In genomic region chr7:84611609-84612008, GRCm38 (mm10) we compare ENCODE assay signal across 30 mouse cellular contexts. TPM values are rescaled to one million over a fixed set of nuclear protein-coding genes. Genes with fewer than 3 reads are reported as not detected.
DNase-seq lines count a peak whose midpoint lies in the region; ATAC-seq and TF ChIP-seq lines count a peak whose summit lies in the region.
"Had no signal": no experiment of that assay in that cellular context is flagged by ENCODE, and none has a peak within 500 bp of the region (broad histone marks: within the 10 kb centered on the region; RNA-seq: fewer than 3 reads in every experiment).

No protein-coding gene starts in this region.

- no peak overlapping the region for H3K9ac ChIP-seq in midbrain, embryonic 11.5 days (ENCODE audit: low read length)
- H3K9ac ChIP-seq in midbrain, embryonic 16.5 days (ENCODE audit: low read depth, low read length) = no peak overlapping the region
- H3K9ac ChIP-seq in MEL (ENCODE audit: control insufficient read depth, low read depth, low read length, poor library complexity, severe bottlenecking) = no peak overlapping the region
- H3K9ac ChIP-seq: embryonic facial prominence, embryonic 13.5 days; forebrain, embryonic 12.5 days; forebrain, embryonic 15.5 days; heart, embryonic 12.5 days; heart, embryonic 15.5 days; hindbrain, embryonic 14.5 days had no signal

- no peak for TF ChIP-seq RAD21 in MEL (IDR thresholded peaks at IDR 0.05; ENCODE audit: low read depth, low read length)

- no peak for TF ChIP-seq CTCF in MEL (IDR thresholded peaks at IDR 0.05 in 2 of 3, conservative IDR thresholded peaks at IDR 0.05 in 1 of 3; ENCODE audit: control insufficient read depth in 1 of 3, insufficient read depth in 1 of 3, low read depth in 2 of 3, low read length in 3 of 3, poor library complexity in 1 of 3, severe bottlenecking in 1 of 3)

- H3K36me3 ChIP-seq in midbrain, embryonic 11.5 days (ENCODE audit: control insufficient read depth, insufficient read depth, low read length) = no peaks in the 10 kb centered on the region
- no peaks in the 10 kb centered on the region for H3K36me3 ChIP-seq in midbrain, embryonic 16.5 days (ENCODE audit: control insufficient read depth, insufficient read depth, low read length)
- H3K36me3 ChIP-seq in MEL (ENCODE audit: control insufficient read depth in 1 of 2, insufficient read depth in 2 of 2, low read length in 2 of 2) = peaks cover 2 to 24% of the 10 kb centered on the region in 2 experiments; a peak in 2 of 4 replicates
- H3K36me3 ChIP-seq: heart, embryonic 15.5 days had no signal

- no peak for TF ChIP-seq EP300 in MEL (IDR thresholded peaks at IDR 0.05; ENCODE audit: low read depth in 1 of 2, low read length in 2 of 2)

- no peak for TF ChIP-seq POLR2A in MEL (IDR thresholded peaks at IDR 0.05; ENCODE audit: control insufficient read depth in 1 of 2, insufficient read depth in 1 of 2, low read depth in 1 of 2, low read length in 2 of 2, poor library complexity in 1 of 2)

- no peaks in the 10 kb centered on the region for H3K79me2 ChIP-seq in MEL (ENCODE audit: control insufficient read depth, insufficient read depth, low read length, poor library complexity)

- no peaks in the 10 kb centered on the region; the same call in 1 of the 2 replicates for H3K4me1 ChIP-seq in midbrain, embryonic 11.5 days (ENCODE audit: control insufficient read depth, insufficient read depth, low read length)
- no peaks in the 10 kb centered on the region for H3K4me1 ChIP-seq in midbrain, embryonic 16.5 days (ENCODE audit: control insufficient read depth, insufficient read depth, low read length)
- peaks cover 4 to 5% of the 10 kb centered on the region in 2 experiments for H3K4me1 ChIP-seq in MEL (ENCODE audit: control insufficient read depth in 1 of 2, insufficient read depth in 2 of 2, low read length in 2 of 2)
- H3K4me1 ChIP-seq: embryonic facial prominence, embryonic 13.5 days; forebrain, embryonic 12.5 days; forebrain, embryonic 15.5 days; heart, embryonic 12.5 days had no signal

- no peak overlapping the region for H3K27ac ChIP-seq in midbrain, embryonic 11.5 days (ENCODE audit: low read depth, low read length)
- H3K27ac ChIP-seq in midbrain, embryonic 16.5 days (ENCODE audit: low read length) = no peak overlapping the region
- no peak overlapping the region for H3K27ac ChIP-seq in MEL (ENCODE audit: control insufficient read depth, low read depth, low read length)
- H3K27ac ChIP-seq: embryonic facial prominence, embryonic 10.5 days; embryonic facial prominence, embryonic 13.5 days; forebrain, embryonic 12.5 days; forebrain, embryonic 15.5 days; heart, embryonic 15.5 days; hindbrain, embryonic 14.5 days; hindbrain, postnatal 0 days had no signal

- no peak overlapping the region for H3K4me2 ChIP-seq in midbrain, embryonic 11.5 days
- H3K4me2 ChIP-seq in midbrain, embryonic 16.5 days (ENCODE audit: low read length) = no peak overlapping the region
- H3K4me2 ChIP-seq: embryonic facial prominence, embryonic 13.5 days; forebrain, embryonic 12.5 days; forebrain, embryonic 15.5 days; heart, embryonic 12.5 days; heart, embryonic 15.5 days; hindbrain, embryonic 14.5 days had no signal

- DNase-seq in midbrain, embryonic 11.5 days (ENCODE audit: low spot score, missing footprints) = peak; percentile 67
- peak; percentile 56 for DNase-seq in MEL (ENCODE audit: low read depth, low spot score)
- no peak for DNase-seq in left cerebral cortex, adult 11 months (ENCODE audit: low spot score)
- DNase-seq in adrenal gland, adult 2 months = no peak
- no peak for DNase-seq in frontal cortex, postnatal 10 days (ENCODE audit: low spot score in 2 of 2)
- DNase-seq: adrenal gland, postnatal 14 days; cerebellum, adult 11-12 months; cerebellum, adult 8-10 months; cerebellum, postnatal 14 days; gastrocnemius, postnatal 10 days; gastrocnemius, postnatal 36 days; heart, adult 18-20 months; heart, postnatal 14 days; heart, postnatal 4 days; kidney, adult 18-20 months had no signal

- H3K9me3 ChIP-seq in midbrain, embryonic 11.5 days (ENCODE audit: control insufficient read depth, low read length) = no peaks in the 10 kb centered on the region
- H3K9me3 ChIP-seq in midbrain, embryonic 16.5 days (replicated peaks; ENCODE audit: control insufficient read depth, low read length, poor library complexity, severe bottlenecking) = no peaks in the 10 kb centered on the region
- H3K9me3 ChIP-seq in MEL (replicated peaks; ENCODE audit: insufficient read depth, low read length) = no peaks in the 10 kb centered on the region
- H3K9me3 ChIP-seq: embryonic facial prominence, embryonic 10.5 days; embryonic facial prominence, embryonic 13.5 days; forebrain, embryonic 12.5 days; forebrain, embryonic 15.5 days; heart, embryonic 12.5 days; heart, embryonic 15.5 days had no signal

- no peaks in the 10 kb centered on the region for H3K27me3 ChIP-seq in midbrain, embryonic 11.5 days (ENCODE audit: control insufficient read depth, insufficient read depth, low read length)
- no peaks in the 10 kb centered on the region for H3K27me3 ChIP-seq in midbrain, embryonic 16.5 days (ENCODE audit: control insufficient read depth, insufficient read depth, low read depth, low read length)
- no peaks in the 10 kb centered on the region for H3K27me3 ChIP-seq in MEL (ENCODE audit: control insufficient read depth in 1 of 2, insufficient read depth in 2 of 2, low read length in 2 of 2)
- H3K27me3 ChIP-seq: embryonic facial prominence, embryonic 13.5 days; forebrain, embryonic 12.5 days; forebrain, embryonic 15.5 days; heart, embryonic 12.5 days; heart, embryonic 15.5 days had no signal

- H3K4me3 ChIP-seq in midbrain, embryonic 11.5 days (ENCODE audit: low read depth, low read length) = no peak overlapping the region
- H3K4me3 ChIP-seq in midbrain, embryonic 16.5 days (ENCODE audit: low read depth, low read length) = no peak overlapping the region
- no peak overlapping the region for H3K4me3 ChIP-seq in MEL (ENCODE audit: control insufficient read depth in 1 of 2, insufficient read depth in 1 of 2, low read depth in 2 of 2, low read length in 2 of 2)
- H3K4me3 ChIP-seq: embryonic facial prominence, embryonic 10.5 days; embryonic facial prominence, embryonic 13.5 days; erythroblast, embryonic 14.5 days; forebrain, embryonic 12.5 days; forebrain, embryonic 15.5 days; heart, embryonic 12.5 days; heart, embryonic 15.5 days had no signal

- 90% methylated on average over 1 of the region's 1 CpGs for WGBS in midbrain, embryonic 11.5 days
- 93% methylated on average over 1 of the region's 1 CpGs for WGBS in midbrain, embryonic 16.5 days

- no peak for ATAC-seq in midbrain, embryonic 11.5 days (ENCODE audit: low FRiP score)
- no peak for ATAC-seq in midbrain, embryonic 16.5 days
- peak; percentile 65 for ATAC-seq in common myeloid progenitor, adult 5-6 weeks (replicated peaks; ENCODE audit: low read depth, poor library complexity, severe bottlenecking)
- ATAC-seq in megakaryocyte progenitor cell, adult 5-6 weeks (replicated peaks; ENCODE audit: poor library complexity) = peak; percentile 54
- ATAC-seq: CD4-positive, CD25-positive, alpha-beta regulatory T cell, adult 4 months; forebrain, embryonic 15.5 days; hindbrain, postnatal 0 days; inflammation-experienced regulatory T-cells, adult 6 months; intestine, embryonic 16.5 days had no signal

TF ChIP-seq in MEL, 35 proteins besides CTCF, POLR2A, EP300 and RAD21:
- TF ChIP-seq ZKSCAN1 (IDR thresholded peaks at IDR 0.05; ENCODE audit: low read depth, low read length) (no peak), SIN3A (IDR thresholded peaks at IDR 0.05; ENCODE audit: low read length) (no peak), MYB (IDR thresholded peaks at IDR 0.05; ENCODE audit: low read depth, low read length) (no peak), GABPA (IDR thresholded peaks at IDR 0.05; ENCODE audit: low read depth, low read length) (no peak), NRF1 (IDR thresholded peaks at IDR 0.05; ENCODE audit: insufficient read depth, low read depth, low read length, poor library complexity, severe bottlenecking) (no peak), POLR2AphosphoS5 (IDR thresholded peaks at IDR 0.05; ENCODE audit: borderline replicate concordance, low read depth, low read length) (no peak), MAZ (IDR thresholded peaks at IDR 0.05; ENCODE audit: low read depth, low read length) (no peak), ZNF384 (IDR thresholded peaks at IDR 0.05; ENCODE audit: low read depth, low read length) (peak; percentile 63)

RNA-seq across cellular contexts. Expression of gene Fah, which starts 5.1 kb away (rescaled TPM):
- 3.9 and 5.1 TPM in 2 replicates for polyA plus RNA-seq in midbrain, embryonic 11.5 days (2014; fragmentation: Nextera tagmentation; extraction: Ambion mirVana)
- 11.9 and 13.6 TPM in 2 replicates for polyA plus RNA-seq in midbrain, embryonic 16.5 days (2015; fragmentation: Nextera tagmentation; extraction: Ambion mirVana)
- not detected in 2 replicates for total RNA-seq in MEL (2012; rRNA removed)
- polyA plus RNA-seq in MEL (2012; ENCODE audit: insufficient read depth in 1 of 2, insufficient read length in 2 of 2, low read depth in 1 of 2, low replicate concordance in 2 of 2, missing spikeins in 1 of 2) = not detected
- total RNA-seq in common myeloid progenitor, adult 5-6 weeks (2017) = 0.50 and 2.0 TPM in 2 replicates
- total RNA-seq in megakaryocyte progenitor cell, adult 5-6 weeks (2015) = 0.86 TPM in 1 of 2 replicates, not detected in the other
- 3.0 TPM in 1 of 2 replicates, not detected in the other for total RNA-seq in megakaryocyte progenitor cell, adult 5-6 weeks (2017)
- 100 to 1,000 TPM in 1 of 2 experiments, 10 to 100 TPM in 1; 48.4 to 106 TPM for total RNA-seq in adrenal gland, adult 2 months (2021)
- 73.8 and 74.4 TPM in 2 replicates for polyA plus RNA-seq in adrenal gland, adult 2 months (2012; rRNA removed)

Comparison
In these comparisons a context has a peak if more than half of its experiments do, and no peak if none do; other contexts are left out.
1. ATAC-seq: peak in common myeloid progenitor, adult 5-6 weeks (single experiment) and megakaryocyte progenitor cell, adult 5-6 weeks (single experiment); none in midbrain, embryonic 11.5 days (single experiment) and midbrain, embryonic 16.5 days (single experiment).
2. DNase-seq: peak in midbrain, embryonic 11.5 days (single experiment) and MEL (single experiment); none in left cerebral cortex, adult 11 months (single experiment), adrenal gland, adult 2 months (single experiment) and frontal cortex, postnatal 10 days (0 of 2).
3. RNA of gene Fah, which starts 5.1 kb away (total RNA-seq): 48.4 to 106 TPM in adrenal gland, adult 2 months; 0.86 to 3.0 TPM in megakaryocyte progenitor cell, adult 5-6 weeks, 0.50 to 2.0 TPM in common myeloid progenitor, adult 5-6 weeks and not detected in MEL; every median in the first group is over 10 times any median in the second.